Mouse (Mus musculus) layer of hippocampus, adult 2 months (tissue): ENCODE measurements around the gene Vmn1r61. TPM values are rescaled to one million over a fixed set of nuclear protein-coding genes. Genes with fewer than 3 reads are reported as not detected.

Experiments used
- DNase-seq, 2 experiments: peaks; one replicate each; pipeline ENCODE4 v3.0.0; 2022; ENCODE audit warnings: low spot score in 2 of 2
- H3K27ac ChIP-seq: fragments of 200-600 bp; 2 replicates; pipeline ENCODE4 v1.8.1; 2022
- H3K4me3 ChIP-seq: fragments of 200-600 bp; 2 replicates; pipeline ENCODE4 v1.8.1; 2022; ENCODE audit warnings: mild to moderate bottlenecking
- CTCF ChIP-seq: fragments of 200-600 bp; conservative IDR thresholded peaks from 2 replicates; pipeline ENCODE4 v1.8.1; 2022; ENCODE audit warnings: antibody characterized with exemption, mild to moderate bottlenecking, moderate library complexity
- long read RNA-seq, 2 experiments: library from polyadenylated mRNA; stranded (forward); transcript quantifications; one replicate each; pipeline ENCODE4 v2.0.0; 2021; ENCODE audit warnings: borderline mapping rate in 2 of 2
- total RNA-seq, 2 experiments: library from RNA; stranded (reverse); gene quantifications; 2 replicates each; pipeline ENCODE4 v1.2.3; 2021

Vmn1r61 gene
- total RNA-seq: not detected
- long read RNA-seq, experiment 1: 0 reads
- long read RNA-seq, experiment 2: 0 reads

- DNase-seq: no peak
- TF ChIP-seq CTCF: no peak
- Histone ChIP-seq H3K27ac (no peak within 1 kb of the TSS), H3K4me3 (no peak within 1 kb of the TSS)
Measured at GRCm38 (mm10) chr7:5613195-5613594, at the start of gene Vmn1r61. Gene Vmn1r61 (minus strand): TSS chr7:5613295.

Other genes starting within 250 kb of the Vmn1r61 start
- not detected for gene Vmn1r58, start 199.9 kb downstream of the Vmn1r61 start, total RNA-seq
- gene Vmn1r59, start 156.5 kb downstream of the Vmn1r61 start, total RNA-seq: not detected
- gene Vmn2r28, start 119.3 kb downstream of the Vmn1r61 start, total RNA-seq: not detected
- gene Vmn1r60, start 66.0 kb downstream of the Vmn1r61 start, total RNA-seq: not detected
- gene Vmn1r62, start 60.3 kb upstream of the Vmn1r61 start, total RNA-seq: not detected
- gene Vmn1r63, start 192.2 kb upstream of the Vmn1r61 start, total RNA-seq: not detected